Mouse (Mus musculus): ENCODE results near the gene AI464131. TPM values are rescaled to one million over a fixed set of nuclear protein-coding genes. Genes with fewer than 3 reads are reported as not detected.
A peak's percentile ranks its signal among the peaks of the same experiment; 100 is the strongest.

Gene AI464131
- polyA plus RNA-seq, 1 experiment from 2014 or later = 2.2 TPM

GRCm38 (mm10) chr4:41505131-41505551 is 2.3 kb upstream of the AI464131 start:
- Histone ChIP-seq H3K4me1 (peaks cover 26% of the 10 kb centered on the region), H3K36me3 (no peaks in the 10 kb centered on the region), H3K9ac (no peak overlapping the region), H3K9me3 (no peaks in the 10 kb centered on the region), H3K27me3 (replicated peaks) (peaks cover 67% of the 10 kb centered on the region), H3K4me3 (no peak overlapping the region), H3K4me2 (no peak overlapping the region), H3K27ac (replicated peaks) (no peak overlapping the region)
- WGBS = 43% methylated on average over 11 of the region's 11 CpGs
- ATAC-seq (ENCODE audit: extremely low read depth, insufficient number of reproducible peaks, low FRiP score, low TSS enrichment) = no peak

GRCm38 (mm10) chr4:41504325-41504724 is 1.4 kb upstream of the AI464131 start:
- whole genome bisulfite sequencing = 64% methylated on average over 5 of the region's 5 CpGs
- Histone ChIP-seq H3K4me3 (no peak overlapping the region), H3K36me3 (no peaks in the 10 kb centered on the region), H3K9me3 (no peaks in the 10 kb centered on the region), H3K4me2 (no peak overlapping the region), H3K9ac (no peak overlapping the region), H3K27me3 (replicated peaks) (peaks cover 67% of the 10 kb centered on the region), H3K4me1 (peaks cover 26% of the 10 kb centered on the region), H3K27ac (replicated peaks) (no peak overlapping the region)
- ATAC-seq (ENCODE audit: extremely low read depth, insufficient number of reproducible peaks, low FRiP score, low TSS enrichment) = no peak

- WGBS = 14% methylated on average over 20 of the region's 20 CpGs
- Histone ChIP-seq H3K27me3 (replicated peaks) (peaks cover 67% of the 10 kb centered on the region), H3K27ac (replicated peaks) (no peak overlapping the region), H3K4me3 (peak overlapping the region; percentile 54), H3K9me3 (no peaks in the 10 kb centered on the region), H3K9ac (peak overlapping the region; percentile 76), H3K36me3 (no peaks in the 10 kb centered on the region), H3K4me2 (peak overlapping the region; percentile 79), H3K4me1 (peaks cover 42% of the 10 kb centered on the region)
- no peak for ATAC-seq (ENCODE audit: extremely low read depth, insufficient number of reproducible peaks, low FRiP score, low TSS enrichment)
Measured at GRCm38 (mm10) chr4:41502171-41502940, 520 bp downstream of the AI464131 start.

GRCm38 (mm10) chr4:41500787-41501186 is 2.1 kb downstream of the AI464131 start:
- Histone ChIP-seq H3K4me2 (no peak overlapping the region), H3K9ac (no peak overlapping the region), H3K9me3 (no peaks in the 10 kb centered on the region), H3K27me3 (replicated peaks) (peaks cover 75% of the 10 kb centered on the region), H3K27ac (replicated peaks) (no peak overlapping the region), H3K36me3 (no peaks in the 10 kb centered on the region), H3K4me1 (peaks cover 31% of the 10 kb centered on the region), H3K4me3 (no peak overlapping the region)
- no peak for ATAC-seq (ENCODE audit: extremely low read depth, insufficient number of reproducible peaks, low FRiP score, low TSS enrichment)
- 72% methylated on average over 4 of the region's 4 CpGs for WGBS

- H3K27me3 ChIP-seq (replicated peaks) = peaks cover 81% of the 10 kb centered on the region
- H3K36me3 ChIP-seq = no peaks in the 10 kb centered on the region
- no peaks in the 10 kb centered on the region for H3K9me3 ChIP-seq
- no peak for ATAC-seq (ENCODE audit: extremely low read depth, insufficient number of reproducible peaks, low FRiP score, low TSS enrichment)
- peaks cover 31% of the 10 kb centered on the region for H3K4me1 ChIP-seq
- WGBS = 59% methylated on average over 8 of the region's 8 CpGs
- H3K4me2 ChIP-seq = no peak overlapping the region
- no peak overlapping the region for H3K27ac ChIP-seq (replicated peaks)
- H3K4me3 ChIP-seq = no peak overlapping the region
- H3K9ac ChIP-seq = no peak overlapping the region
Measured at GRCm38 (mm10) chr4:41499619-41500018, 3.3 kb downstream of the AI464131 start.

GRCm38 (mm10) chr4:41498921-41499391 is 3.9 kb downstream of the AI464131 start:
- H3K9ac ChIP-seq = 0 out of 2 replicates have a peak overlapping the region, but pooled peaks have one; percentile 30

GRCm38 (mm10) chr4:41497995-41498845 is 4.7 kb downstream of the AI464131 start:
- no peak for ATAC-seq (ENCODE audit: extremely low read depth, insufficient number of reproducible peaks, low FRiP score, low TSS enrichment)
- WGBS = 7% methylated on average over 72 of the region's 72 CpGs

More at GRCm38 (mm10) chr4:41498921-41499391, 3.9 kb downstream of the AI464131 start:
- H3K27ac ChIP-seq (replicated peaks) = no peak overlapping the region
- no peak for ATAC-seq (ENCODE audit: extremely low read depth, insufficient number of reproducible peaks, low FRiP score, low TSS enrichment)
- WGBS = 4% methylated on average over 43 of the region's 43 CpGs
- H3K27me3 ChIP-seq (replicated peaks) = peaks cover 84% of the 10 kb centered on the region
- no peaks in the 10 kb centered on the region for H3K9me3 ChIP-seq
- H3K4me2 ChIP-seq = peak overlapping the region; percentile 71
- no peaks in the 10 kb centered on the region for H3K36me3 ChIP-seq
- peak overlapping the region; percentile 47 for H3K4me3 ChIP-seq
- peaks cover 31% of the 10 kb centered on the region for H3K4me1 ChIP-seq

GRCm38 (mm10) chr4:41497579-41497978 is 5.3 kb downstream of the AI464131 start:
- WGBS = 3% methylated on average over 34 of the region's 34 CpGs
- H3K27me3 ChIP-seq (replicated peaks) = peaks cover 82% of the 10 kb centered on the region
- no peak overlapping the region for H3K27ac ChIP-seq (replicated peaks)
- no peaks in the 10 kb centered on the region for H3K36me3 ChIP-seq
- H3K9ac ChIP-seq = peak overlapping the region; percentile 41
- peak overlapping the region; percentile 71 for H3K4me2 ChIP-seq
- H3K9me3 ChIP-seq = no peaks in the 10 kb centered on the region
- ATAC-seq (ENCODE audit: extremely low read depth, insufficient number of reproducible peaks, low FRiP score, low TSS enrichment) = no peak
- peak overlapping the region; percentile 47 for H3K4me3 ChIP-seq
- peaks cover 30% of the 10 kb centered on the region for H3K4me1 ChIP-seq

More at GRCm38 (mm10) chr4:41497995-41498845, 4.7 kb downstream of the AI464131 start:
- H3K4me3 ChIP-seq = peak overlapping the region; percentile 47
- no peak overlapping the region for H3K27ac ChIP-seq (replicated peaks)
- H3K9ac ChIP-seq = peak overlapping the region; percentile 41
- peaks cover 31% of the 10 kb centered on the region for H3K4me1 ChIP-seq
- peaks cover 84% of the 10 kb centered on the region for H3K27me3 ChIP-seq (replicated peaks)
- H3K9me3 ChIP-seq = no peaks in the 10 kb centered on the region
- peak overlapping the region; percentile 71 for H3K4me2 ChIP-seq
- no peaks in the 10 kb centered on the region for H3K36me3 ChIP-seq

- no peak overlapping the region; the same call in 1 of the 2 replicates for H3K4me3 ChIP-seq
- peaks cover 77% of the 10 kb centered on the region for H3K27me3 ChIP-seq (replicated peaks)
- peak overlapping the region; percentile 71; the same call in 1 of the 2 replicates for H3K4me2 ChIP-seq
- H3K4me1 ChIP-seq = peaks cover 24% of the 10 kb centered on the region
- no peak overlapping the region for H3K9ac ChIP-seq
- no peaks in the 10 kb centered on the region for H3K36me3 ChIP-seq
- WGBS = 49% methylated on average over 5 of the region's 5 CpGs
- H3K9me3 ChIP-seq = no peaks in the 10 kb centered on the region
- no peak overlapping the region for H3K27ac ChIP-seq (replicated peaks)
- no peak for ATAC-seq (ENCODE audit: extremely low read depth, insufficient number of reproducible peaks, low FRiP score, low TSS enrichment)
Measured at GRCm38 (mm10) chr4:41497046-41497445, 5.8 kb downstream of the AI464131 start.

GRCm38 (mm10) chr4:41495850-41496249 is 7.0 kb downstream of the AI464131 start:
- ATAC-seq (ENCODE audit: extremely low read depth, insufficient number of reproducible peaks, low FRiP score, low TSS enrichment) = no peak
- no peak overlapping the region for H3K4me3 ChIP-seq
- no peaks in the 10 kb centered on the region for H3K36me3 ChIP-seq
- H3K4me2 ChIP-seq = no peak overlapping the region
- H3K9me3 ChIP-seq = no peaks in the 10 kb centered on the region
- no peak overlapping the region for H3K9ac ChIP-seq
- H3K4me1 ChIP-seq = peaks cover 23% of the 10 kb centered on the region
- 83% methylated on average over 11 of the region's 11 CpGs for WGBS
- no peak overlapping the region for H3K27ac ChIP-seq (replicated peaks)
- H3K27me3 ChIP-seq (replicated peaks) = peaks cover 65% of the 10 kb centered on the region

GRCm38 (mm10) chr4:41495076-41495475 is 7.8 kb downstream of the AI464131 start:
- WGBS = 70% methylated on average over 4 of the region's 4 CpGs
- peaks cover 57% of the 10 kb centered on the region for H3K27me3 ChIP-seq (replicated peaks)
- H3K4me2 ChIP-seq = no peak overlapping the region
- peaks cover 23% of the 10 kb centered on the region for H3K4me1 ChIP-seq
- H3K9me3 ChIP-seq = no peaks in the 10 kb centered on the region
- no peak for ATAC-seq (ENCODE audit: extremely low read depth, insufficient number of reproducible peaks, low FRiP score, low TSS enrichment)
- H3K36me3 ChIP-seq = no peaks in the 10 kb centered on the region
- H3K27ac ChIP-seq (replicated peaks) = no peak overlapping the region
- H3K4me3 ChIP-seq = no peak overlapping the region
- no peak overlapping the region for H3K9ac ChIP-seq

Measured in heart, embryonic 13.5 days (tissue).